Mouse (Mus musculus) adrenal gland, postnatal 4 days (tissue): ENCODE results near the gene Tfb1m. TPM values are rescaled to one million over a fixed set of nuclear protein-coding genes. Genes with fewer than 3 reads are reported as not detected.

ENCODE experiments used
- DNase-seq, 2 experiments: peaks; one replicate each; pipeline ENCODE4 v3.0.0; 2021 to 2022; ENCODE audit warnings: low spot score in 2 of 2, mixed read lengths in 2 of 2
- total RNA-seq, 2 experiments: library from RNA; stranded (reverse); gene quantifications; 2 replicates each; pipeline ENCODE4 v1.2.3; 2021

Tfb1m gene
- total RNA-seq, 2 experiments from 2014 or later = 12.4 to 13.0 TPM

- DNase-seq = no peak
These were observed 85.6 kb downstream of the Tfb1m start for GRCm38 (mm10) chr17:3472018-3472417.

Other genes starting within 250 kb of the Tfb1m start
- gene Tiam2, start 231.2 kb downstream of the Tfb1m start, total RNA-seq = 10 to 100 TPM; 19.6 to 20.8 TPM
- under 1 TPM; 0.68 to 0.98 TPM for gene Cldn20, start 25.2 kb downstream of the Tfb1m start, total RNA-seq
- not detected for gene Nox3, start 138.5 kb upstream of the Tfb1m start, total RNA-seq